Mouse (Mus musculus): ENCODE data around the gene Emb. TPM values are rescaled to one million over a fixed set of nuclear protein-coding genes. Genes with fewer than 3 reads are reported as not detected.
A peak's percentile ranks its signal among the peaks of the same experiment; 100 is the strongest.
"Not testable (repeated sequence)": the region's sequence is repeated elsewhere in the genome, so short reads cannot be mapped to it uniquely, and the experiment has no call there.

Gene Emb
- 10 to 100 TPM; 31.0 to 35.3 (median 33.3) TPM for total RNA-seq (2022)

DNA sequence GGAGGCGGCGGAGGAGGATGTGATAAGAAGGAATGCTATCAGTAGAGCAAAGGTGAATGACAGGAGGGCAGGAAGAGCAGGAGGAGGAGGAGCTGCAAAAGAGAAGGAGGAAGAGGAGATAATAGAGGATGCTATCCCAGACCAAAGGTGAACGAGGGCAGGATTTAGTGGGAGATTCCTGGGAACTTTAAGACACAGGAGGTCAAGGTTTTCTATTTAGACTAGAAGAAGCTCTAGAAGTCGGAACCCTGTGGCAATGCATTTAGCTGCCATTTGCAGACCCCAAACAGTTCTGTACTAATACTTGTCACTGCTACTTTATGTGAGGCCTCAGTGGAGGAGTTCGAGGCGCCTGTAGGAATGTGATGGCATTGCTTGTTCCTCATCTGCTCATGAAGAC is at the start of gene Emb:
TSS of gene Emb (plus strand) at position 301 of the 400 bp plus-strand sequence.
- no peak for DNase-seq (ENCODE audit: low spot score in 2 of 2)

DNA sequence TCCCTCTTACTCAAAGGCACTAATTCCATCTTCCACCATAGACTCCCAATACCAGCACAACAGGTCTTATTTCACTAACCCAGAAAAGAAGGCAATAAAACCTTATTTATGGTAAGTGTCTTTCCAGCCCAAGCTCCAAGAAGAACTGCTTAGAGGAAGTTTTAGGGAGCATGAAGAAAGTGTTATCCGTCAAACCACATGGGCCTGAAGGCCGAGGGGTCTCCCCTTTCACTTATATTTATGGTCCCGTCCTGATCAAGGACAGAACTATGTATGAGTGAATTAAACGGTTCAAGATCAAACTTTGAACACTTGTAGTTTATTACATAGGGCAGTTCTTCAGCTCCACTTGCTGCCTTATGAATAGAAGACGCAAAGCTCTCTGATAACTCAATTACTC is 44.4 kb upstream of the Emb start:
- no peak for DNase-seq (ENCODE audit: low spot score in 2 of 2)

DNA sequence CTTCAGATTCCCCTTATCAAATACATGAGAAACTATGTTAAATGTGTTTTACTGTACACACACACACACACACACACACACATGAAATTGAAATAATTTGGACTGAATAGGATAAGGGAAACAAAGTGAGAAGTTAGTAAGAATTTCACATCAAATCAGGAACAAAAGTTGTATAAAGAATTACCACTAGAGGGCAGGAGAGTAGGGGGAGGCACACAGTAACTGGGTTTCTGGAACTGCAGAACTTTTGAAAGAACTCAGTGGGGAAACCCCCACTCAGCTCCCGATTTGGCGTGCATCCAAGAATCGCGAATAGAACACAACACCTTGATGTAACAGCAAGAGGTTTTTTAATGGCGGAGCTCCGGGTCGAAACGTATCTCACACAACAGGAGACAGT is 43.3 kb upstream of the Emb start:
- DNase-seq (ENCODE audit: low spot score in 2 of 2) = no peak

DNA sequence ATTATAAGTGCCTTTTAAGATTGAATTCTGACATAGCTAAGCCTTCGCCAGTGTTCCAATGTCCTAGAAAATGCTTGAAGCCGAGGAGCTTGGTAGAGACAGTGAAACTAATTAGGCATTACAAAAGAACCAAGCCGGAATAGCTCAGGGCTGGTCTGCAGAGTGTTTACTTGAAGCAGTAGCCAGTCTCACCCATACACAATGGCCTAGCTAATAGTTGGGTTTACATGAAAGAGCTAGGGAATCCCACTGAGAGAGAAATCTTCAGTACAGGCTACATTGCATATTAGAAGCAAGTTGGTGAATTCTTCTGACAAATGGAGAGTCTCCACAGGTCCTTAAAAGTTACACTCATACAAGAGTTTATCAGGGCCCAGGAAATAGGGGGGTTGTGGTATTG is 27.4 kb upstream of the Emb start:
- not testable (repeated sequence) for DNase-seq (ENCODE audit: low spot score in 2 of 2)

DNA sequence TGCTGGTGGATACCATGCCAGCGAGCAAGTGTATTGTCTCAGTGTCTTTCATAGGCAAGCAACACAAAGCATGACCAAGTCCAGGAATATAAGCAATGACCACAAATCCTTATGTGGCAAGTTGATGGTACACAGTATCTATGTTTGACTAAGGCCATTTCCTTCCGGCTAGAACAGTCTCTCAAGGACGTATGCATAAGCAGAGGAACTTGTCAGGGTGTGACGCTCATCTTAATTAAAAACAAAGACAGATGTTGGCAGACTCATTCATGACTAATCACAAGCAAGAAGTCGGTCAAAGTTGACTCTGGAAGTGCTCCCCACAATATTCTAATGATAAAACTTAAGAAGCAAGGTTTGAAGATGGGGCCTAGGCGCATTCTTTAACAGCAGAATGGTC is 25.0 kb upstream of the Emb start:
- no peak for DNase-seq (ENCODE audit: low spot score in 2 of 2)

DNA sequence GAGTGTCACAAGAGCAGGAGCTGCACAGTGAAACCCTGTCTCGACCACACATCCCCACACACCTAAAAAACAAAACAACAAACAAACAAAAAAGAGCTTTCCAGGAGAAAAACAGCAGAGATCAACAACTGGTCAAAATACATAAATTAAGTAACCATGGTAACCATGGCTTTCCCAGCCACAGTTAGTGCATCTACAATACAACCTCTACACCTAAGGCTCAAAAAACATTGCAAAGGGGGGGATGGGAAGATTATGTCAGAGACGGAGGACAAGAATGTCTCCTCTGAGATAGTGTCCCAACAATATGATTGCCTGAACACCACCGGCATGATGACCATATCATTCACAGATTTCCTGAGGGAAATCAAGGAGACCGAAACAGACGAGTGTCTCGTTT is 23.0 kb upstream of the Emb start:
- DNase-seq (ENCODE audit: low spot score in 2 of 2) = no peak

DNA sequence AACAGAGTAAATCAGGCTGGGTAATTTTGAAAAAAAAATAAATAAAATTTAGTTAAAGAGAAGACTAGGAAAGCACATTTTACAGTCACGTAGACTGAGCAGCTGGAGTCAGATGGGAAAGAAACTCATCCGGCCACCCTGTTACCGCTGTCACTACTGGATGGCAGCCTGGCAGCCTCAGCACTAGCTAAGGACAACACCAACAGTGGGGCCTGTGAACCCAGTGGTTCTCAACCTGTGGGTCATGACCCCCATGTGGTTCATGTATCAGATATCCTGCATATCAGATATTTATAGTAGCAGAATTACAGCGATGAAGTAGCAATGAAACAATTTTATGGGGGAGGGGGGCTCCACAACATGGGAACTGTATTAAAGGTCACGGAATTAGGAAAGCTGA is 16.2 kb upstream of the Emb start:
- no peak for DNase-seq (ENCODE audit: low spot score in 2 of 2)

DNA sequence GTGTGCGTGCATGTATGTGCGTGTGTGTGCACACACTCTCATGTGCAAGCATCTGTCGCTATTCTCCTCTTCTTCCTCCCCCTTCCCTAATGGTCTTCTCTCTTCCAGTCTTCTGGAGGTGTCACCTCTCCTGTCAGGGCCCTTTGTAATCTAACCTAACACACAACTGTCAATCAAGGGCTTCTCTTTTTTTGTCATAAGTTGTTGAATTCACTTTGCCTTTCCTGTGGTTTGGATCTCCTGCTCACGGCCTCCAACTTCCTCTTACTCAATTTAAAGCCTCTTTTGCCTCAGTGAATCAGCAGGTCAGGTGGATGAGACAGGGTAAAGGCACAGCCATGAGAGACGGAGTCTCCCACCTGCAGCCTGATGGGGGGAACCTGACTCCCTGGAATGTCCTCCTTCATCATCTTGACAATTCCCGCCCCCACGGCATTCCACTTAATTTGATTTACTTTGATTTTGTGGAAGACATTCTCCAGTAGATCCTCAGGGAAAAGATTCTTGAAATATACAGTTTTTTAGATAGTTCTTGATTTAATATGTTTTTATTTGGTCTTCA is 14.8 kb upstream of the Emb start:
- DNase-seq (ENCODE audit: low spot score in 2 of 2) = no peak

DNA sequence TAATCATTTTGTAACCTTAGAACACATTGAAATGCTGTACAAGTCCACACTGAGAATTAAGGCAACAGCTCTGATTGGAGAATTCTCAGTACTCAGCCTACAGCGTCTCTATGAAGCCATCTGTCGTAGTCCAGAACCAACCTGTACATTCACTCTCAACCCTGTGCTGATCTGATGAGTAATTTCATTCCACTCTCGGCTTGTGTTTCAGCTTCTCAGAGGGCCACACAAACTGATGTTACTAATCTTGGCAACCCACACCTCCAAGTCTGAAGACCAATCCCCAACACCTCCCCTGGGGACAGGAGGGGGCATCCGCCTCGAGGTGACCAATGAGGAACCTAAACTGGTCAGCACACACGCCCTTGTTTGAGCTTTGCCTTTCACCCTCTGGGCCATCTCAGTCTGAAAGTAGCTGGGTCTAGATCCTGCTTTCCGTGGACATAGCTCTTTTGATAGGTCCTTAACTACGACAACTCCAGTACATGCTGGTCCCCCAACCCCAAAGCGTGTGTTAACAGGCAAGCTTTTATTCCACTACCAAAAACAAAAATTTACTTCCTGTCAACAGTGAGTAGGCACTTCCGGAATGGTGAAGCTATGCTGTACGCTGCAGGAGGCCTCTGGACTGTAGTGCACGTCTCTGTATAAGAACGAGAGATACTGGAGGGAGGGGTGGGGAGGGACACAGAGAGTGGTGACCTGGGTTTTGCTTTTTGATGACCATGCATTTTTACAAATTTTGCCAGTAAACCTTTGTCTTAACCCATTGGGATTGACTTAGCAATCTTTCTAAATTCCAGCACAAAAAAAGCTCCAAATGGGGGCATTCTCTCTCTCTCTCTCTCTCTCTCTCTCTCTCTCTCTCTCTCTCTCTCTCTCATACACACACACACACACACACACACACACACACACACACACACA is 12.5 kb upstream of the Emb start:
- DNase-seq (ENCODE audit: low spot score in 2 of 2) = no peak

DNA sequence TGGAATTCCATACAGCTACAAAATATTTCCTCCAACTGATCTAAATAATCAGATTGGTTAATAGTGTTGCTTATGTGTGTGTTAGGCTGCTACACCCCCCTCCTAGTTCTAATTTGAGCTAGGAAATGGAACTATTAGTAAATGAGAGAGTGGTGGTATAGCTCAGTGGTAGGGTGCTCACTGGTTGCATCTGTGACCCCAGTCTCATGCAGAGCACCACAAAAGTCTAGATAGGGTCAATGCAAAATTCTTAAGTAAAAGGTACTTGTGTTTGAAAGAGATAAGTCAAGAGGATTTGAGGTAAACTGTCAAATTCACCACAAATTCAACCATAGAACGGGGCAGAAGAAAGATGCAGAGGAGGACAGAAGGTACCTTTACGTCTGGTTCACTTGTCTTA is 10.7 kb upstream of the Emb start:
- DNase-seq (ENCODE audit: low spot score in 2 of 2) = no peak

DNA sequence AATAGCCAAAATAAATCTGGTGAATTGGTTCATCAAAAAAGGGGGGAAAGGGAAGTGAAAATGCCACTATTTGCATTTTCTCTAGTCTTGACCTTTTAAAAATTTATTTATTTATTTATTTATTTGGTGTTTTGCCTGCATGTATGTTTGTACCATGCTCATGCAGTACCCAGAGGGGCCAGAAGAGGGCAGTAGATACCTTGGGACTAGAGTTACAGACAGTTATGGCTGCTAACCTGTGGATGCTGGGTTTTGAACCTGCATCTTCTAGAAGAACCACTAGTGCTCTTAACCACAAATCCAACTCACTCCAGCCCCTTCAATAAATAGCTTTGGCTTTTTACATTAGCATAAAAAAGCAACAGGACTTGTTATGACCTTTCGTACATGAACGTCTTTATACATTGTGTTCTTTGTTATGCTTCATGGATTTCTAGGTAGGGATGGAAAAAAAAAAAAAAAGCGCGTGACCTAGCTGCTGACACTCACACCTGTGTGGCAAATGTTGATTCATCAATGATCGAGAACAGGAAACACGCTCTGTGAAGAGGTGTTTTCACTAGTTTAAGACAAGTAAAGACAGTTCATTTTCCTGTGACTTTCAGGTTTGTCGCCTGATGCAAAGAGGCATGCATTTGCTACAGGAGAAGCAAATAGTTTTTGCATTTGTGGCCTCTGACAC is 9.8 kb upstream of the Emb start:
- peak; percentile 34 to 36 for DNase-seq (ENCODE audit: low spot score in 2 of 2)

DNA sequence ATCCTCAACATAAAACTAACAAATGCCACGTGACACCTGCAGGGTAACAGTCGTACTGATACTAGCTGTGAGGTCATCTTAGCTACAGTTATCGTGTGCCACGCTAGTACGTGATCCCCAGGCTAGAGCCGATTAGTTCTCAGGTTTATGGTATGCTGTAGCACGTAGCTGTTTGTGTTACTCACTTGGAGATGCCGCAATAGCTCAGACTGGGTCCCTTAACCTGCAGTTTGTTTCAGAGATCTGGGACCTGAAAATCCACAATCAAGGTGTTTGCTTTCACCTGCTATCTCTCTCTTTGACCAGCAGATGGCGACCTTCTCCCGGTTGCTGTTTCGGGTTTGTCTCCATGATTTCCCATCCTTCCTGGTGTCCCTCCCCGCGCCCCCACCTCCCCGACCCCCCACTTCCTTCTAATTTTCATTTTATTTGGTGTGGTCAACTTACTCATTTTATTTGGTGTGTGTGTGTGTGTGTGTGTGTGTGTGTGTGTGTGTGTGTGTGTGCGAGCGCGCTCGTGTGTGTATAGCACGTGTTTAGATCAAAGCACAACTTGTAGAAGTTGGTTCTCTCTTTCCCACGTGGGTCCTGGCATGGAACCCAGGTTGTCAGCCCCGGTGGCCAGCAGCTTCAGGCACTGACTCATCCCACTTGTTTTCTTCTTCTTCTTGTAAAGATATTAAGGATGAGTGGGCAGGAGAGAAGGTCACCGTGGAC is 5.4 kb upstream of the Emb start:
- no peak for DNase-seq (ENCODE audit: low spot score in 2 of 2)

DNA sequence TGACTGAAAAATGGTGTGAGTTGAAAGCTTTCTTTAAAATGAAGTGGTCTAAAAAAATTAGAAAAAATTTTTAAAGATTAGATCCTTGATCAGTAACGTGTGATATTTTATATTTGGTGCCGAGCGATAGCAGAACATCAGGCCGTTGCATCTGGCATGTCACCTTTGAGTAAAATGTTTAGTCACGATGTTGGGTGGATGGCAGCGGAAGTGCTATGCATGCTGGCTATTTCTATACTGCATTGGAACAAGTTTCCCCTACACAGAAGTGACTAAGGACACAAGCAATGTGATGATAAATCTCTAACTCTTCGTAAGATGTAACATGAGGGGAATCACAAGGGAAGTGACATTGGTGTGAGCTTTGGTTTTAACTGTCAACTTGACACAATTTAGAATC is 3.7 kb upstream of the Emb start:
- no peak for DNase-seq (ENCODE audit: low spot score in 2 of 2)

DNA sequence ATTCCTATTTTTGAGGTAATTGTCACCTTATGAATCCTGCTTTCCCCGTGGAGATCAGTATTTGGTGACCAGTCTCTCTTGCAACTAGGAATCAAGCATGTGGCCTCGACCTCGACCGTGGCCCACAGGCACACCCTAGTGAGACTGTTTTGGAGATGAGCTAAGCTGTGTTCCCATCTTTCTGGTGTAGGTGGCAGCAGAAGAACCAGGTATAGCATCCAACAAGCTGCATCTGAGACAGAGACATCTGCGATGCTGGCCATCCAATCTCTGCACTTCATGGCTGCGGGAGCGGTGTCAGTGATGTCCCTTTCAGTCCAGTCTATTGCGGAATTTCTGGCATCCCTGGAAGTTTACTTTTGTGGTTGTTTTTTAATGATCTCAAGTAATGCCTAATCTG is 2.3 kb upstream of the Emb start:
- no peak for DNase-seq (ENCODE audit: low spot score in 2 of 2)

DNA sequence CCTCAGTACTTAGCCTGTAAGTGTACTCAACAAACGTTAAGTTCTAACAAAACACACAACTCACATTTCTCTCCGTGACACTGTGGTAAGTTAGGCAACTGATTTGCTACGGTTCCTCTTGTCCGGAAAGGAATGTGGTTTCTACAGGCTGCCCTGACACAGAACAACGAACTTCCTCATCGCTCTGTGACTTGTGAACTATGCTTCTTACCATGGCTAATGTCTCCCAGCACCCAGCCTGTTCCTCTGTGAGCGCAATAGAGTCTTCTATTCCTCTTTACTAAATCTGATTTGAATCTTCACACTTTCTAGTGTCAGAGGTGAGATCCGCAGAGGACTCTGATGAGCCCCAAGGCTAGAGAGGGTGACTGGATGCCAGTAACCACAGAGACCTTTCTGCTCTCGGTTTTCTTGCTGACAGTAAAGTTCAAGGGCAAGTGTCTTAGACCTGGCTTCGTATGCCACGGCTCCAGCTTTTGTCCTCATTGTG is 3.1 kb downstream of the Emb start:
- DNase-seq (ENCODE audit: low spot score in 2 of 2) = no peak

DNA sequence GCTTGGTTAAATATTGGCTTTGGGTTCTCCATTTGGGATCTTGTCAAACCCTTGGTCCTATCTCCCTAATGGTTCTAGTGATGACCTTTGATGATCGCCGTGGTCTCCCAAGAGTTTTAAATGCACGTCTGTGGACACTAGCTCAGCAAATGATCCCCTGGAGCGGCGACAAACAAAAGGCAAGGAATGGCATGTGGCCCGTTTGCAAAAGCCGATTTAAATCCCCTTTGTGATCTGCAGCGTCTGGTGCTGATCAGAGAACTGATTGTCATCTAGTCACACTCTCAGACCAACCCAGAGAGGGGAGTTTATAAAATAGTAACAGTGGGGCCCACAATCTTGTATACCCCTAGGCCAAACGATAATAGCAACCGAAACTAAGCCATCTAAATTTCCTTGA is 7.1 kb downstream of the Emb start:
- no peak for DNase-seq (ENCODE audit: low spot score in 2 of 2)

DNA sequence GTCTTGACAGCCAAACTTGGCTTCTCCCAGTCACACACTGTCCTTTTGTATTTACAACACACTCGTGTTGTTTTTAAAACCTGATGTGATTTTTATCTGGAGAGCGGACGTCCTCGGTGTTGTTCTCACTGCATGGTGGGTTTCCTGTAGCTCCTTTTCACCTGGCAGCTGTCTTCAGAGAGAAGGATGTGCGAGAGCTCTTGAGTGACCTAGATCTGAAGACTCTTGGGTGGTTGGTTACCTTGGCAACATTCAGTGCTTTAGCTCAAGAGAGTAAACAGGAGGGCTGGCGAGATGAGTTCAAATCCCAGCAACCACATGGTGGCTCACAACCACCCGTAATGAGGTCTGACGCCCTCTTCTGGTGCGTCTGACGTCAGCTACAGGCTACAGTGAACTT is 7.8 kb downstream of the Emb start:
- no peak for DNase-seq (ENCODE audit: low spot score in 2 of 2)

DNA sequence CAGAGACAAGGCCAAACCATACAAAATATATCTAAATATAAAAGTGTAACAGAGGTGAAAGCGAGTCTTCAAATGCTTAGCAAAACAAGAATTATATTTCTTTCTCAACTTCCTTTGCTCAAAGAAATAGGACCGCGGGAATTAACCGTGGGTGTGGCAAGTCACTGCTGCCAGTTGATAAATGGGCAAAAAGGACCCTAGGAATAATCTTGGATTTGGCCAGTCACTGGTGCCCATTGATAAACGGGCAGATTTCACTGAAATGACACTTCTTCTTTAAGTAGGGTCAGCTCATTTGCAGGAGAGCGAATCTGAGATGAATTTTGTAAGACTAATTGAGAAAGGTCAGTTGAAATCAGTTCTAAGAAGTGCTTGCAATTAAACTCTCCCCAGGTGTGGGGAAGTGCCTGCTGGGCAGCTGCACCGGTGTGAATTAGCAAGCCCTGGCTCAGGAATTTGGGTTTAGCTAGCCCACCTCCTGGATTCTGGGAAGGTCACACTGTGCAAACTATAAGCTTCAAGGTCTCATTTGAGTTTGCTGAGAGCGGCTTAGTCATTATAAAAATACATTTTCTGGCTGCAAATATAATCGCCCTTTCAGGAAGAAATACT is 8.5 kb downstream of the Emb start:
- no peak for DNase-seq (ENCODE audit: low spot score in 2 of 2)

DNA sequence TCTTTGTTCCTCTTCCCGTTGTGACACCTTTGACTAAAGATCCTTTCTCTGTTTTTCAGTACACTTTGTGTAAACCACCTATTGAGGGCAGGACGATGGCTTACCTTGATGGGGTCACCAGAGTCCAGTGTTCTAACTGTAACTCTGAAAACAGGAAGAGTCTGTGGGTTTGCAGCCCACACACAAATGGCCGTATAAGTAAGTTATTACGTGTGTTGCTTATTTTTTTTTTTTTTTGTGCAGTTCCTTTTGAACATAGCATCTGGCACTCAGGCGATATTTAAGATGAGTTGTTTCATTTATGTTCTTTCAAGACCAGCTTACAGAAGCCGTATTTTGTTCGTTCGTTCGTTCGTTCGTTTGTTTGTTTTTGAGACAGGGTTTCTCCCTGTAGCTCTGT is 9.3 kb downstream of the Emb start:
- DNase-seq (ENCODE audit: low spot score in 2 of 2) = no peak

DNA sequence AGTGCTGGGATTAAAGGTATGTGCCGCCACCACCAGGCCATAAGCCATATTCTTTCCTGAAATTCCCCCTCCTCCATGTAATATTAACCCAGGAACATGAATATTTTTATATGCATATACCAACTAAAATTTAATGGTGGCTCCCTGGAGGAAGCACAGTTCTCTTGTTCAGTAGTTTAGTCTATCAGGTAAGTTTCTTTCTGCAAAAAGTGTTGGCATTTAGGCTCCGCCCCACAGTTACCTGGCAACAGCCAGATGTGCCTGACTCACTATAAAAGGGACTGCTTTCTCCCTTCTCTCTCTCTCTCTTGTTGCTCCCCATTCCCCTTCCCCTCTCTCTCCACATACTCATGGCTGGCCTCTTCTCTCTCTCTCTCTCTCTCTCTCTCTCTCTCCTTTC is 9.8 kb downstream of the Emb start:
- DNase-seq (ENCODE audit: low spot score in 2 of 2) = no peak

DNA sequence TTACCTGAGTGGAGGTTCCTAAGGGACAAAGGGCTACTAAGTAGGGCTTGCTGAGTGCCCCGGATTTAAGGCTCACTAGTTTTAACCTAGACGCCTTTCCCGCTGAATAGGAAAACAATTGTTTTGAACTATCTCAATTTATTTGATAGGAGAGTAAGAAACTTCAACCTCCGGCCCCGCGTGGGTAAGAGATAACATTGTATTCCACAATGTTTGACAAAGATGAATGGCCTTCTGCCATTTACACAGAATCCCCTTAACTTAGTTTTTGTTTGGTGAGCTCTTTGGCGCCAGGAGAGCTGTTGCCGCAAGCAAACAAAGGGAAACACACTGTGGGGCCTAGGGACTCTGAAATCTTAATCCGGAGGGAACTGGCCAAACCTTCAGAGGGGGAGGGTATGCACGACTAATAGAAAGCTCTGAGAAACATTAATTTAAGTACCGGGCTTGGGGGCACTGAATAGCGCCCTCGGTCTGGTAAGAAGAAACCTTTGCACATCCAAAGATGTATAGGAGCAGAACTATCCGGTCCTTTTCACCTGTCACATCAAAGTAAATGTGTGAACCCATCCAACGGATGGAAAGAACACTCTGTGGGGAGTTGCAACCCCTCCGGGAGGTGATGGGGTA is 11.7 kb downstream of the Emb start:
- DNase-seq (ENCODE audit: low spot score in 2 of 2) = no peak

All from left cerebral cortex, adult 8-10 months (tissue).